In the genomic region with DNA sequence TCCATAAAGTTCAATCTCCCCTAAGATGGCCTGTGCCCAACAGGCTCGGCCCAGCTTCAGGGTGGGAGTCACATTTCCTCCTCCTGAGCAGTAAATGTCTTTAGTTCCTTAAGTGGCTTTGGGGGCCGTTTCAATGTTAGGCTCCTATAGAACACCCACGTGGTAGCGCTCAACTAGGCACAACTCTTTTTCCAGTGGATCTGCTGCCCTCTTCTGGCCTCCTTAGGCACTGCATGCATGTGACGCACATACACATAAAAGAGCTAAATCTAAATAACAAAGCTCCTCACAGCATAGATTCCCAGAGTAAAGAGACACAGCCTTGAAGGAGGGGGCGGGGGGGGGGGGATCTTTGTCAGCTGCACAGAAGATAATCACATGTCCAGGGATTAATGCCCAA, we compare ENCODE assay signal across 7 mouse cellular contexts.
DNase-seq lines count a peak whose midpoint lies in the region; ATAC-seq and TF ChIP-seq lines count a peak whose summit lies in the region.

No protein-coding gene starts in this region.

- peaks cover 4% of the 10 kb centered on the region; the same call in 1 of the 2 replicates for H3K9me3 ChIP-seq in kidney, embryonic 14.5 days (ENCODE audit: control insufficient read depth, low read length)
- peaks cover 7% of the 10 kb centered on the region; the same call in 1 of the 2 replicates for H3K9me3 ChIP-seq in ES-Bruce4 (replicated peaks; ENCODE audit: control insufficient read depth, insufficient read depth, low read length, poor library complexity, severe bottlenecking)
- H3K9me3 ChIP-seq in limb, embryonic 14.5 days (ENCODE audit: control insufficient read depth, low read length): no peaks in the 10 kb centered on the region

- no peak for TF ChIP-seq EP300 in ES-Bruce4 (IDR thresholded peaks at IDR 0.05; ENCODE audit: insufficient read depth, low read depth, low read length)

- 58% methylated on average over 6 of the region's 6 CpGs for WGBS in kidney, embryonic 14.5 days
- WGBS in limb, embryonic 14.5 days: 47% methylated on average over 6 of the region's 6 CpGs

- H3K27me3 ChIP-seq in kidney, embryonic 14.5 days (ENCODE audit: control insufficient read depth, insufficient read depth, low read length): no peaks in the 10 kb centered on the region
- H3K27me3 ChIP-seq in ES-Bruce4 (ENCODE audit: control insufficient read depth, insufficient read depth, low read length, poor library complexity, severe bottlenecking): no peaks in the 10 kb centered on the region
- H3K27me3 ChIP-seq in limb, embryonic 14.5 days (ENCODE audit: control insufficient read depth, insufficient read depth, low read length): no peaks in the 10 kb centered on the region

- H3K36me3 ChIP-seq in kidney, embryonic 14.5 days (ENCODE audit: control insufficient read depth, insufficient read depth, low read length): no peaks in the 10 kb centered on the region
- no peaks in the 10 kb centered on the region for H3K36me3 ChIP-seq in ES-Bruce4 (ENCODE audit: control insufficient read depth, insufficient read depth, low read length, poor library complexity, severe bottlenecking)
- no peaks in the 10 kb centered on the region for H3K36me3 ChIP-seq in limb, embryonic 14.5 days (ENCODE audit: control insufficient read depth, insufficient read depth, low read length)

- no peak overlapping the region for H3K27ac ChIP-seq in kidney, embryonic 14.5 days (ENCODE audit: low read depth, low read length)
- no peak overlapping the region for H3K27ac ChIP-seq in ES-Bruce4 (ENCODE audit: insufficient read depth, low read length)
- no peak overlapping the region for H3K27ac ChIP-seq in limb, embryonic 14.5 days (replicated peaks; ENCODE audit: low read depth, low read length)

- no peak for ATAC-seq in kidney, embryonic 14.5 days (ENCODE audit: low FRiP score, low TSS enrichment)
- ATAC-seq in limb, embryonic 14.5 days (ENCODE audit: low FRiP score, low read depth): no peak
- no peak for ATAC-seq in granulocyte monocyte progenitor cell, adult 5-6 weeks (replicated peaks; ENCODE audit: poor library complexity, severe bottlenecking)

- peak; percentile 32 to 37 for DNase-seq in kidney, postnatal 4 days
- peak; percentile 92 for DNase-seq in R1 (ENCODE audit: low read depth, low spot score)
- peak; percentile 6 for DNase-seq in limb, embryonic 14.5 days (ENCODE audit: low spot score)
- DNase-seq in spleen, postnatal 14 days (ENCODE audit: low spot score in 2 of 2): no peak

- no peak overlapping the region for H3K4me2 ChIP-seq in kidney, embryonic 14.5 days (replicated peaks; ENCODE audit: low read depth, low read length)
- H3K4me2 ChIP-seq in limb, embryonic 14.5 days (replicated peaks; ENCODE audit: low read depth, low read length, severe bottlenecking): no peak overlapping the region

- TF ChIP-seq POLR2A in ES-Bruce4 (IDR thresholded peaks at IDR 0.05; ENCODE audit: insufficient read depth, low read length): no peak
- TF ChIP-seq POLR2A in limb, embryonic 14.5 days (IDR thresholded peaks at IDR 0.05; ENCODE audit: borderline replicate concordance, extremely low read depth, insufficient read depth, insufficient read length): no peak

- TF ChIP-seq CTCF in ES-Bruce4 (IDR thresholded peaks at IDR 0.05; ENCODE audit: low read depth, low read length): peak; percentile 63

- no peaks in the 10 kb centered on the region for H3K4me1 ChIP-seq in kidney, embryonic 14.5 days (ENCODE audit: control insufficient read depth, insufficient read depth, low read length)
- H3K4me1 ChIP-seq in ES-Bruce4 (ENCODE audit: control insufficient read depth, insufficient read depth, low read length): no peaks in the 10 kb centered on the region
- no peaks in the 10 kb centered on the region for H3K4me1 ChIP-seq in limb, embryonic 14.5 days (ENCODE audit: control insufficient read depth, insufficient read depth, low read length)

- no peak overlapping the region for H3K9ac ChIP-seq in kidney, embryonic 14.5 days (ENCODE audit: low read depth, low read length)
- no peak overlapping the region for H3K9ac ChIP-seq in ES-Bruce4 (ENCODE audit: low read depth, poor library complexity, severe bottlenecking)
- no peak overlapping the region for H3K9ac ChIP-seq in limb, embryonic 14.5 days (ENCODE audit: low read depth, low read length, severe bottlenecking)

- H3K4me3 ChIP-seq in kidney, embryonic 14.5 days (ENCODE audit: low read length): no peak overlapping the region
- H3K4me3 ChIP-seq in ES-Bruce4 (ENCODE audit: low read depth, low read length): no peak overlapping the region
- no peak overlapping the region for H3K4me3 ChIP-seq in limb, embryonic 14.5 days (replicated peaks; ENCODE audit: low read length)

Comparison
In these comparisons a context has a peak if more than half of its experiments do, and no peak if none do; other contexts are left out.
1. DNase-seq: peak in kidney, postnatal 4 days (2 of 2), R1 (single experiment) and limb, embryonic 14.5 days (single experiment); none in spleen, postnatal 14 days (0 of 2).